Mouse (Mus musculus) C2C12 (cell line): ENCODE measurements around the gene Ppp1cc. TPM values are rescaled to one million over a fixed set of nuclear protein-coding genes. Genes with fewer than 3 reads are reported as not detected.
"Not testable (repeated sequence)": the region's sequence is repeated elsewhere in the genome, so short reads cannot be mapped to it uniquely, and the experiment has no call there.

ENCODE experiments used
- H3K27me3 ChIP-seq: one replicate; pipeline ENCODE4 v1.6.1; 2011; ENCODE audit not compliant: control insufficient read depth, insufficient read depth, insufficient read length
- H3K36me3 ChIP-seq: one replicate; pipeline ENCODE4 v1.6.1; 2011; ENCODE audit not compliant: control insufficient read depth, insufficient read depth
- H3K4me3 ChIP-seq: one replicate; pipeline ENCODE4 v1.5.1; 2011; ENCODE audit warnings: mild to moderate bottlenecking, control low read depth; ENCODE audit not compliant: poor library complexity, insufficient read depth, severe bottlenecking
- H3K79me2 ChIP-seq: one replicate; pipeline ENCODE4 v1.6.1; 2011; ENCODE audit not compliant: control insufficient read depth, insufficient read depth
- H3K79me3 ChIP-seq: one replicate; pipeline ENCODE4 v1.6.1; 2011; ENCODE audit warnings: low read depth, control low read depth
- H3ac ChIP-seq: one replicate; pipeline ENCODE3; 2011; ENCODE audit warnings: low read depth; ENCODE audit not compliant: control insufficient read depth, insufficient read length
- CEBPB ChIP-seq: IDR thresholded peaks from one replicate; pipeline ENCODE4 v1.6.1; 2011; ENCODE audit warnings: low read depth, mild to moderate bottlenecking, control low read depth, moderate library complexity
- CTCF ChIP-seq: IDR thresholded peaks from one replicate; pipeline ENCODE4 v1.5.1; 2011; ENCODE audit not compliant: control insufficient read depth, insufficient read depth, insufficient read length
- FOSL1 ChIP-seq: IDR thresholded peaks from one replicate; pipeline ENCODE4 v1.8.0; 2011; ENCODE audit warnings: mild to moderate bottlenecking, low read length; ENCODE audit not compliant: poor library complexity, insufficient read depth, severe bottlenecking
- MAX ChIP-seq: IDR thresholded peaks from one replicate; pipeline ENCODE4 v1.6.1; 2011; ENCODE audit warnings: mild to moderate bottlenecking, control low read depth
- MYOD1 ChIP-seq: IDR thresholded peaks from one replicate; pipeline ENCODE4 v1.6.1; 2011; ENCODE audit warnings: low read depth; ENCODE audit not compliant: control insufficient read depth, insufficient read length
- MYOG ChIP-seq: IDR thresholded peaks from one replicate; pipeline ENCODE4 v1.6.1; 2011; ENCODE audit not compliant: control insufficient read depth, insufficient read length; ENCODE audit errors: extremely low read depth
- USF1 ChIP-seq: IDR thresholded peaks from one replicate; pipeline ENCODE4 v1.6.1; 2011; ENCODE audit warnings: low read depth, mild to moderate bottlenecking, control low read depth, moderate library complexity
- polyA plus RNA-seq: library from polyadenylated mRNA; unstranded; fragments of >200 nt; fragmentation: generic; extraction: Trizol; gene quantifications from one replicate; pipeline ENCODE4 v1.2.1, GENCODE M21; 2012; ENCODE audit warnings: missing spikeins

The Ppp1cc gene
- polyA plus RNA-seq, 1 experiment = 183 TPM

DNA sequence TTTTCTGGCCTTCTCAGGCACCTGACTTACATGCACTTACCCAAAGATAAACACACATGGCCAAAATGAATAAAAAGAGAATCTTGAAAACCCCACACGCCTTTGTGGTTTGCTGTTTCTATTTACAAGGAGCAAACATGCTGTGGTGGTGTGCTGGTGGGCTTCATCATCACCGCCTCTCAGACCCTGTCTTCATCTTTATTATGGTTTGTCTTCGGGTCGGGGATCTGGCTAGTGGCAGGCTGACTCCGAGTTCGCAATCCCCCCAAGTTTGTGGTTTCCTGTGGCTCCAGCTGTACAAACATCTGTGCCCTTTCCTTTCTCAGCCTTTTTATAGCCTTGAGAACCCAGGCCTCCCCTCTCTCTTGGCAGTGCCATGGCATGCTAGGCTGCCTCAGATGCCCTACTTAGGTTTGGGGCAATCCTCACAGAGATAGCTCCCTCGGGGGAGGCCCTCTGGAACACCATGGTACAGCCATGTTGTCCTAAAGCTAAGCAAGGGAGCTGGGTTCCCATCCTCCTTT, 26.3 kb downstream of the Ppp1cc start:
- Histone ChIP-seq H3K4me3 (no peak overlapping the region), H3K79me3 (no peaks in the 10 kb centered on the region), H3ac (no peak overlapping the region), H3K79me2 (no peaks in the 10 kb centered on the region), H3K36me3 (no peaks in the 10 kb centered on the region), H3K27me3 (no peaks in the 10 kb centered on the region)
- TF ChIP-seq FOSL1 (no peak), CTCF (no peak), MYOD1 (no peak), CEBPB (no peak), MYOG (no peak), USF1 (no peak), MAX (no peak)

DNA sequence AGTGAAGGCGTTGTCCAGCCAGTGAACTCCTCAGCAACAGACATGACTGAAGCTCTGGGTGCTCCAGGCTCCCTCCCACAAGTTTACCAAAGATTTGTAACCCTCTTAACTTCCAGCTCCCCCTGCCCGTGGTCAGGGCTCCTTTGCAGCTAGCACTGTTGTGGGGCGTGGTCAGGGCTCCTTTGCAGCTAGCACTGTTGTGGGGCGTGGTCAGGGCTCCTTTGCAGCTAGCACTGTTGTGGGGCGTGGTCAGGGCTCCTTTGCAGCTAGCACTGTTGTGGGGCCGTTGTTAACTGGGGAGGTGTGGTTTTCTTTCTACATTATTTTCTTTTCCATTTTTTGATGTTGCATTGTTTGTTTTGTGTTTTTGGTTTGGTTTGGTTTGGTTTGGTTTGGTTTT, 26.8 kb downstream of the Ppp1cc start:
- not testable (repeated sequence) for H3K27me3 ChIP-seq, H3K79me2 ChIP-seq, H3K4me3 ChIP-seq, H3K79me3 ChIP-seq, H3K36me3 ChIP-seq, H3ac ChIP-seq

DNA sequence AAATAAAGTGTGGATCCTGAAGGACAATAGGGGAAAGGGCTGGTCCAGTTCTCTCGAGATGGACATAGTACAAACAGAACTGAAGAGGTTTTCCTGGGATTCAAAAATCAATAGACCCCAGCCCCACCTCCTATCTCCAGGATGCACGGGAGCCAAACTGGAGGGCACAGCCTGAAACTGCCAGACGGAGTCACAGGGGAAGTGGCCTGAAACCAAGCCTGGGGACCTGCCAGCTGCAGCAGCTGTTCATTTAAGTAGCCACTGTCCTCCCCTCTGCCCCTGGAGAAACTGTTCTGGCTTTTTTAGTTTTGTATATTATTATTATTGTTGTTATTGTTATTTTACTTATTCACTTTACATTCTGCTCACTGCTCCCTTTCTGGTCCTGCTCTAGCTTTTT, 31.0 kb downstream of the Ppp1cc start:
- no peaks in the 10 kb centered on the region for H3K79me2 ChIP-seq
- H3K4me3 ChIP-seq = no peak overlapping the region
- H3ac ChIP-seq = no peak overlapping the region
- H3K36me3 ChIP-seq = no peaks in the 10 kb centered on the region
- no peak for TF ChIP-seq MYOG
- no peak for TF ChIP-seq MAX
- no peaks in the 10 kb centered on the region for H3K79me3 ChIP-seq
- H3K27me3 ChIP-seq = no peaks in the 10 kb centered on the region

DNA sequence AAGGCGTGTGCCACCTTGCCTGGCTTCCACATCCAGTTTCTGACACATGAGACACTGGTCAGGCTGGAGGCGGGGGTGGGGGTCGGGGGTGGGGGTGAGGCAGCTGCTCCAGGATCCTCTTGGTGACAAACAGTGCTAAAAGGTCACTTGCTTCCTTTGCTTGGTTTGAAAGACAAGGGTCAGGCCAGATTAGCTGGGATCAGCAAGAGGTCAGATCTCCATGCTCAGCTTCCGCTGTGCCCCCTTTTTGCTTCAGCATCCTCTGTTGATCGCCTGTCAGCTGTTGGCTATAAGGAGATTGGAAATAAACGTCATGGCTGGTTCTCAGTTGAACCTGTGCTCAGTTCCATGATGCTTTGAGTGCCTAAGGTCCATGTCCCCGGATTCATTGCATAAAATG, 32.4 kb downstream of the Ppp1cc start:
- TF ChIP-seq FOSL1 (no peak), CTCF (no peak), CEBPB (no peak), MYOG (no peak), USF1 (no peak)
- H3K4me3 ChIP-seq = no peak overlapping the region
- no peak overlapping the region for H3ac ChIP-seq
- no peaks in the 10 kb centered on the region for H3K79me3 ChIP-seq
- H3K79me2 ChIP-seq = no peaks in the 10 kb centered on the region
- H3K27me3 ChIP-seq = no peaks in the 10 kb centered on the region
- no peaks in the 10 kb centered on the region for H3K36me3 ChIP-seq

DNA sequence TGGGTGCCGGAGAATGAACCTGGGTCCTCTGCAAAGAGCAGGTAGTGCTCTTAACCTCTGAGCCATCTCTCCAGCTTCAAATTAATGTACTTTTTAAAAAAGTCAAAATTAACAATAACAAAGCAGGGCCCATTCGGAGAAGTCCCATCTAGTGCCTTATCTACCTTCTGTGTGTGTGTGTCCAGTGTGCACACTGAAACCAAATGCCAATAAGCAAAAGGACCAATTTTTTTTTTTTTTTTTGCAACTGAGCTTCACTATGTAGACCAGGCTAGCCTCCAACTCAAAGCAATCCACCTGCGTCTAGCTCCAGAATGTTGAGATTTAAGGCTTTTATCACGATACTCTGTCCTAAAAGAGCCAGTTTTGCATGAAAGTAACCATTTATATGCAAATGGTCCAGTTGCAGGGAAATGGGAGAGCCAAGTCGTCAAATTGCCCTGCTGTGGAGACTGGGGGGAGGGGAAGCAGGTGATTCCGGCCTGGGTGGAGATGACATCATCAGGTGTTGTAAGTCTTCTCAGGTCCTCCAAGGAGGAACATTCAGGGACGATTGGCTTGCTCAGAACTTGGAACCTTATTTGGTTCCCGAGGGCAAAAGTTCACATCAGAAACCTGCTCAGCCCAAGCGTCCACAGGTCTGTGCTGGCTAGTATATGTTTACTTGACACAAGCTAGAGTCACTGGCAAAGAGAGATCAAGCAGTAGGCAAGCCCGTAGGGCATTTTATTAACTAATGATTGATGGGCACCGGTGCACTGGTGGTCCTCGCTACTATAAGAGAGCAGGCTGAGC, 33.4 kb downstream of the Ppp1cc start:
- Histone ChIP-seq H3K4me3 (no peak overlapping the region), H3K79me3 (no peaks in the 10 kb centered on the region), H3K36me3 (no peaks in the 10 kb centered on the region), H3ac (no peak overlapping the region), H3K79me2 (no peaks in the 10 kb centered on the region), H3K27me3 (no peaks in the 10 kb centered on the region)
- no peak for TF ChIP-seq MYOG
- no peak for TF ChIP-seq MAX
- TF ChIP-seq MYOD1 = no peak
- TF ChIP-seq CTCF = no peak
- no peak for TF ChIP-seq FOSL1
- TF ChIP-seq USF1 = no peak
- TF ChIP-seq CEBPB = no peak

DNA sequence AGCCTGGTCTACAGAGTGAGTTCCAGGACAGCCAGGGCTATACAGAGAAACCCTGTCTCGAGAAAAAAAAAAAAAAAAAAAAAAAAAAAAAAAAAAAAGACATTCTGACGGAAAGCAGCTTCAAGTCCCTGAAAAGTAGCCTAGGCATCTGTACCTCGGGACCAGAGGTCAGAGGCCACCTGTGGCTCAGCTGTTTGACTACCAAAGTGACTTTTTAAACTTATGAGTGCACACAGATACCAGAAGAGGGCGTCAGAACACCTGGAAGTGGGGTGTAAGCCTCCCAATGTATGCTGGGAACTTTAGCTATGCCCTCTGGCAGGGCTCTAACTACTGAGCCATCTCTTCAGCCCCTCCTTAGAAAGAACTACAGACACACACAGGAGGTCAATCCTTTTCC, 34.3 kb downstream of the Ppp1cc start:
- Histone ChIP-seq H3K4me3 (no peak overlapping the region), H3K79me2 (no peaks in the 10 kb centered on the region), H3K27me3 (no peaks in the 10 kb centered on the region), H3ac (no peak overlapping the region), H3K36me3 (no peaks in the 10 kb centered on the region), H3K79me3 (no peaks in the 10 kb centered on the region)
- TF ChIP-seq MAX (no peak), CEBPB (no peak), MYOG (no peak), MYOD1 (no peak), USF1 (no peak), FOSL1 (no peak), CTCF (no peak)
